Mouse (Mus musculus) MEL (cell line): Measurements from ENCODE around the gene Sarnp.

Experiments
- CTCF ChIP-seq, 3 experiments: IDR thresholded peaks in 2 of 3; conservative IDR thresholded peaks in 1 of 3; 2 replicates each; pipeline ENCODE4 v1.5.1; 2011 to 2012; ENCODE audit warnings: low read length in 3 of 3, low read depth in 2 of 3, mild to moderate bottlenecking in 2 of 3, improper control_type of control experiment in 1 of 3, inconsistent platforms in 1 of 3, mixed read lengths in 1 of 3, moderate library complexity in 1 of 3; ENCODE audit not compliant: control insufficient read depth in 1 of 3, insufficient read depth in 1 of 3, poor library complexity in 1 of 3, severe bottlenecking in 1 of 3
- TAL1 ChIP-seq: IDR thresholded peaks from 2 replicates; pipeline ENCODE4 v1.6.1; 2012; ENCODE audit warnings: mild to moderate bottlenecking, inconsistent platforms, low read length, moderate library complexity, mixed read lengths
- USF1 ChIP-seq: IDR thresholded peaks from 2 replicates; pipeline ENCODE4 v1.6.1; 2014; ENCODE audit warnings: low read depth, mild to moderate bottlenecking, inconsistent platforms, low read length, improper control_type of control experiment, moderate library complexity

- no peak for TF ChIP-seq CTCF (IDR thresholded peaks at IDR 0.05 in 2 of 3, conservative IDR thresholded peaks at IDR 0.05 in 1 of 3; ENCODE audit: control insufficient read depth in 1 of 3, insufficient read depth in 1 of 3, low read depth in 2 of 3, low read length in 3 of 3, poor library complexity in 1 of 3, severe bottlenecking in 1 of 3)
- no peak for TF ChIP-seq TAL1
- no peak for TF ChIP-seq USF1
Measured at GRCm38 (mm10) chr10:128916665-128917064, 99.5 kb downstream of the Sarnp start.
